Mouse (Mus musculus) hindlimb bud, embryonic 11.5 days (tissue): Measurements from ENCODE around the gene Sry.

Source experiments
- DNase-seq: peaks from one replicate; pipeline ENCODE4 v3.0.0-alpha.2; 2012; ENCODE audit warnings: low read depth, low spot score; ENCODE audit errors: extremely low spot score

Sry gene

GRCm38 (mm10) chrY:2663558-2663957, at the start of gene Sry:
Gene Sry, minus strand, starts transcription at chrY:2663658.
- no peak for DNase-seq
